8 mouse cellular contexts compared by ENCODE assay signal in genomic region chr9:40414498-40414903, GRCm38 (mm10).
A peak's percentile ranks its signal among the peaks of the same experiment; 100 is the strongest.
DNase-seq lines count a peak whose midpoint lies in the region; ATAC-seq and TF ChIP-seq lines count a peak whose summit lies in the region.

No protein-coding gene starts in this region.

- no peaks in the 10 kb centered on the region for H3K4me1 ChIP-seq in bone marrow, adult 2 months (ENCODE audit: control insufficient read depth, insufficient read depth, low read length)
- no peaks in the 10 kb centered on the region for H3K4me1 ChIP-seq in embryonic facial prominence, embryonic 15.5 days
- H3K4me1 ChIP-seq in liver, adult 2 months (ENCODE audit: control insufficient read depth, insufficient read depth, low read length), result peaks cover 12% of the 10 kb centered on the region
- no peaks in the 10 kb centered on the region for H3K4me1 ChIP-seq in midbrain, postnatal 0 days (ENCODE audit: insufficient read depth, low read length)

- H3K9ac ChIP-seq in embryonic facial prominence, embryonic 15.5 days, result peak overlapping the region; percentile 41
- peak overlapping the region; percentile 54 for H3K9ac ChIP-seq in liver, adult 2 months (ENCODE audit: low read depth, low read length)
- H3K9ac ChIP-seq in midbrain, postnatal 0 days (replicated peaks; ENCODE audit: low read length, poor library complexity, severe bottlenecking), result peak overlapping the region; percentile 71

- peak overlapping the region; percentile 74 for H3K4me3 ChIP-seq in bone marrow, adult 2 months (replicated peaks; ENCODE audit: control insufficient read depth, low read depth, low read length)
- H3K4me3 ChIP-seq in embryonic facial prominence, embryonic 15.5 days (replicated peaks), result peak overlapping the region; percentile 55
- peak overlapping the region; percentile 57 for H3K4me3 ChIP-seq in liver, adult 2 months (ENCODE audit: insufficient read depth, low read depth, low read length)
- peak overlapping the region; percentile 54 for H3K4me3 ChIP-seq in midbrain, postnatal 0 days (ENCODE audit: low read depth, low read length)

- WGBS in bone marrow, adult 2 months, result 2% methylated on average over 15 of the region's 15 CpGs
- WGBS in embryonic facial prominence, embryonic 15.5 days, result 2% methylated on average over 15 of the region's 15 CpGs
- 15% methylated on average over 15 of the region's 15 CpGs for WGBS in liver, adult 2 months
- WGBS in midbrain, postnatal 0 days, result under 1% methylated on average over 15 of the region's 15 CpGs

- H3K36me3 ChIP-seq in embryonic facial prominence, embryonic 15.5 days, result no peaks in the 10 kb centered on the region
- H3K36me3 ChIP-seq in liver, adult 2 months (ENCODE audit: control insufficient read depth, insufficient read depth, low read length), result no peaks in the 10 kb centered on the region
- H3K36me3 ChIP-seq in midbrain, postnatal 0 days (ENCODE audit: insufficient read depth, low read length), result no peaks in the 10 kb centered on the region

- no peaks in the 10 kb centered on the region for H3K9me3 ChIP-seq in embryonic facial prominence, embryonic 15.5 days (replicated peaks)
- H3K9me3 ChIP-seq in midbrain, postnatal 0 days (ENCODE audit: low read length), result no peaks in the 10 kb centered on the region

- no peak for TF ChIP-seq CTCF in bone marrow, adult 2 months (IDR thresholded peaks at IDR 0.05; ENCODE audit: control insufficient read depth, insufficient read depth, low read length)
- TF ChIP-seq CTCF in liver, adult 2 months (IDR thresholded peaks at IDR 0.05; ENCODE audit: low read depth, low read length), result no peak
- TF ChIP-seq CTCF in midbrain, postnatal 0 days (IDR thresholded peaks at IDR 0.05), result no peak

- H3K4me2 ChIP-seq in embryonic facial prominence, embryonic 15.5 days (replicated peaks), result peak overlapping the region; percentile 68
- peak overlapping the region; percentile 94 for H3K4me2 ChIP-seq in midbrain, postnatal 0 days (ENCODE audit: low read depth, low read length, poor library complexity, severe bottlenecking)

- TF ChIP-seq POLR2A in bone marrow, adult 2 months (IDR thresholded peaks at IDR 0.05; ENCODE audit: borderline replicate concordance, control insufficient read depth, low read depth, low read length), result 0 out of 2 replicates have a peak, but pooled peaks have one; percentile 26
- no peak for TF ChIP-seq POLR2A in liver, adult 2 months (IDR thresholded peaks at IDR 0.05; ENCODE audit: extremely low read depth, insufficient read depth, low read length)

- no peaks in the 10 kb centered on the region for H3K27me3 ChIP-seq in embryonic facial prominence, embryonic 15.5 days
- peaks cover 4% of the 10 kb centered on the region; the same call in 1 of the 2 replicates for H3K27me3 ChIP-seq in liver, adult 2 months (ENCODE audit: control insufficient read depth, insufficient read depth, low read length)
- no peaks in the 10 kb centered on the region for H3K27me3 ChIP-seq in midbrain, postnatal 0 days (ENCODE audit: insufficient read depth, low read length)

- no peak overlapping the region for H3K27ac ChIP-seq in bone marrow, adult 2 months (ENCODE audit: control insufficient read depth, insufficient read depth, low read depth, low read length, poor library complexity)
- H3K27ac ChIP-seq in embryonic facial prominence, embryonic 15.5 days (replicated peaks), result peak overlapping the region; percentile 34; the same call in 1 of the 2 replicates
- H3K27ac ChIP-seq in liver, adult 2 months (replicated peaks; ENCODE audit: insufficient read depth, low read depth, low read length), result no peak overlapping the region
- H3K27ac ChIP-seq in midbrain, postnatal 0 days (ENCODE audit: low read depth, low read length), result peak overlapping the region; percentile 62

- no peaks in the 10 kb centered on the region for H3K79me2 ChIP-seq in liver, adult 2 months (ENCODE audit: control insufficient read depth, insufficient read depth, low read length)

- ATAC-seq in embryonic facial prominence, embryonic 15.5 days (ENCODE audit: insufficient number of reproducible peaks, low FRiP score, low TSS enrichment, low read depth), result peak; percentile 58; the same call in 1 of the 2 replicates
- ATAC-seq in midbrain, postnatal 0 days (ENCODE audit: low FRiP score), result peak; percentile 73

- peak; percentile 52 for DNase-seq in 3134 (ENCODE audit: extremely low read depth, insufficient read length, low spot score)
- DNase-seq in heart, adult 9 months (ENCODE audit: low spot score in 2 of 2), result peak; percentile 77 to 81
- peak; percentile 69 for DNase-seq in kidney, adult 9 months
- DNase-seq in liver, adult 2 months (ENCODE audit: extremely low read depth, low read depth, low spot score), result peak; percentile 46
- peak; percentile 78 for DNase-seq in midbrain, postnatal 0 days (ENCODE audit: low spot score)
- peak; percentile 73 to 74 for DNase-seq in spleen, postnatal 36 days (ENCODE audit: low spot score in 2 of 2)

Comparison
In these comparisons a context has a peak if more than half of its experiments do, and no peak if none do; other contexts are left out.
1. H3K27ac ChIP-seq: peak in embryonic facial prominence, embryonic 15.5 days (single experiment) and midbrain, postnatal 0 days (single experiment); none in bone marrow, adult 2 months (single experiment) and liver, adult 2 months (single experiment).
2. Peak in every context shown above with its lines, with median percentiles within 50 percentile points of each other: DNase-seq, H3K4me3 ChIP-seq and H3K9ac ChIP-seq.